Mouse (Mus musculus) forebrain, embryonic 16.5 days (tissue): ENCODE data around the gene Ston2. TPM values are rescaled to one million over a fixed set of nuclear protein-coding genes. Genes with fewer than 3 reads are reported as not detected.

ENCODE experiments used
- ATAC-seq: fragments of 200-750 bp; cut with Nextera tagmentation; 2 replicates; pipeline ENCODE4 v1.8.0; 2017; ENCODE audit warnings: mild to moderate bottlenecking, moderate library complexity
- H3K27ac ChIP-seq: fragments of 300-500 bp; sonication (generic); 2 replicates; pipeline ENCODE4 v1.5.1; 2014; ENCODE audit warnings: low read length, control low read depth
- H3K27me3 ChIP-seq: fragments of 300-500 bp; sonication (generic); replicated peaks from 2 replicates; pipeline ENCODE4 v1.6.1; 2014; ENCODE audit warnings: low read length; ENCODE audit not compliant: control insufficient read depth, insufficient read depth
- H3K36me3 ChIP-seq: fragments of 300-500 bp; sonication (generic); 2 replicates; pipeline ENCODE4 v1.6.1; 2014; ENCODE audit not compliant: control insufficient read depth, insufficient read depth
- H3K4me1 ChIP-seq: fragments of 300-500 bp; sonication (generic); replicated peaks from 2 replicates; pipeline ENCODE4 v1.6.1; 2014; ENCODE audit warnings: low read length; ENCODE audit not compliant: control insufficient read depth, insufficient read depth
- H3K4me2 ChIP-seq: fragments of 300-500 bp; sonication (generic); 2 replicates; pipeline ENCODE4 v1.6.1; 2014; ENCODE audit warnings: mild to moderate bottlenecking, low read length, control low read depth
- H3K4me3 ChIP-seq: fragments of 300-500 bp; sonication (generic); replicated peaks from 2 replicates; pipeline ENCODE4 v1.5.1; 2014; ENCODE audit warnings: mild to moderate bottlenecking, low read length, control low read depth
- H3K9ac ChIP-seq: fragments of 300-500 bp; sonication (generic); replicated peaks from 2 replicates; pipeline ENCODE4 v1.6.1; 2014; ENCODE audit warnings: low read depth, low read length, control low read depth
- H3K9me3 ChIP-seq: fragments of 300-500 bp; sonication (generic); 2 replicates; pipeline ENCODE4 v1.6.1; 2016; ENCODE audit warnings: low read length; ENCODE audit not compliant: control insufficient read depth
- WGBS: fragments of 180-500 bp; shearing (Covaris S2); extraction: QIAGEN DNeasy Blood & Tissue Kit; methylation state at CpG from one replicate; pipeline ENCODE4 v1.1.7; 2014; 5-methylcytosine and 5-hydroxymethylcytosine counted together
- polyA plus RNA-seq: library from polyadenylated mRNA; unstranded; fragments of >200 nt; fragmentation: Nextera tagmentation; extraction: Ambion mirVana; gene quantifications from 2 replicates; pipeline ENCODE4 v1.2.1, GENCODE M21; 2015

Gene Ston2
- polyA plus RNA-seq, 1 experiment from 2014 or later, result 6.4 TPM

- Histone ChIP-seq H3K9me3 (no peaks in the 10 kb centered on the region), H3K27me3 (no peaks in the 10 kb centered on the region), H3K4me1 (peaks cover 24% of the 10 kb centered on the region), H3K36me3 (no peaks in the 10 kb centered on the region), H3K4me2 (no peak overlapping the region), H3K9ac (no peak overlapping the region), H3K4me3 (no peak overlapping the region), H3K27ac (no peak overlapping the region)
- 56% methylated on average over 12 of the region's 12 CpGs for WGBS
- 0 out of 2 replicates have a peak, but pooled peaks have one; percentile 14 for ATAC-seq
These were observed 145.6 kb downstream of the Ston2 start for GRCm38 (mm10) chr12:91642426-91643093.

- Histone ChIP-seq H3K4me3 (peak overlapping the region; percentile 10), H3K9ac (peak overlapping the region; percentile 34), H3K36me3 (no peaks in the 10 kb centered on the region), H3K4me2 (peak overlapping the region; percentile 48), H3K27me3 (no peaks in the 10 kb centered on the region), H3K9me3 (no peaks in the 10 kb centered on the region), H3K27ac (peak overlapping the region; percentile 21; the same call in 1 of the 2 replicates), H3K4me1 (peaks cover 24% of the 10 kb centered on the region)
- WGBS, result 3% methylated on average over 13 of the region's 13 CpGs
- ATAC-seq, result peak; percentile 66
These were observed 146.5 kb downstream of the Ston2 start for GRCm38 (mm10) chr12:91641631-91642141.

GRCm38 (mm10) chr12:91641133-91641532 is 147.1 kb downstream of the Ston2 start:
- no peak overlapping the region; the same call in 1 of the 2 replicates for H3K4me3 ChIP-seq
- no peak overlapping the region for H3K27ac ChIP-seq
- H3K9ac ChIP-seq, result peak overlapping the region; percentile 34; the same call in 1 of the 2 replicates
- H3K4me1 ChIP-seq, result peaks cover 24% of the 10 kb centered on the region
- H3K36me3 ChIP-seq, result no peaks in the 10 kb centered on the region
- no peak for ATAC-seq
- no peaks in the 10 kb centered on the region for H3K9me3 ChIP-seq
- H3K27me3 ChIP-seq, result no peaks in the 10 kb centered on the region
- peak overlapping the region; percentile 48 for H3K4me2 ChIP-seq
- WGBS, result 40% methylated on average over 6 of the region's 7 CpGs

GRCm38 (mm10) chr12:91640712-91641111 is 147.5 kb downstream of the Ston2 start:
- no peak overlapping the region for H3K9ac ChIP-seq
- 0 out of 2 replicates have a peak, but pooled peaks have one; percentile 36 for ATAC-seq
- no peaks in the 10 kb centered on the region for H3K36me3 ChIP-seq
- peaks cover 24% of the 10 kb centered on the region for H3K4me1 ChIP-seq
- no peak overlapping the region for H3K4me3 ChIP-seq
- H3K9me3 ChIP-seq, result no peaks in the 10 kb centered on the region
- no peak overlapping the region for H3K4me2 ChIP-seq
- WGBS, result 49% methylated on average over 7 of the region's 7 CpGs
- H3K27ac ChIP-seq, result no peak overlapping the region
- no peaks in the 10 kb centered on the region for H3K27me3 ChIP-seq

DNA sequence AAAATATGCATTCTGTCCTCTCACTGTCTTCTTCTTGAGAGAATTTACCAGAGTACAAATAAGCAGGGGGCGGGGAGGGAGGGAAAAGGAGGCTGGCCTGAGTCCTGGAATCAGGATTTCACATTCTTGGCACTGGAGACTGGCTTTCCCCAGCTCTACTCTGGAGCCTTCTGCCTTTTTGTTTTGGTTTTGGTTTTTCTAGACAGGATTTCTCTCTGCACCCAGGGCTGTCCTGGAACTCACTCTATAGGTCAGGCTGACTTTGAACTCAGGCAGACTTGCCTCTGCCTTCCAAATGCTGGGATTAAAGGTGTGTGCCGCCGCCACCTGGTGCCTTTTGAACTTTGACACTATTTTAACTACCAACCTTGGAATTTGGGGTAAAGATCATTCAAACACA is 149.8 kb downstream of the Ston2 start:
- Histone ChIP-seq H3K4me2 (no peak overlapping the region), H3K27ac (no peak overlapping the region), H3K9me3 (no peaks in the 10 kb centered on the region), H3K27me3 (no peaks in the 10 kb centered on the region), H3K4me3 (no peak overlapping the region), H3K4me1 (peaks cover 21% of the 10 kb centered on the region), H3K36me3 (no peaks in the 10 kb centered on the region), H3K9ac (no peak overlapping the region)
- no peak for ATAC-seq
- WGBS, result 78% methylated on average over 3 of the region's 3 CpGs

DNA sequence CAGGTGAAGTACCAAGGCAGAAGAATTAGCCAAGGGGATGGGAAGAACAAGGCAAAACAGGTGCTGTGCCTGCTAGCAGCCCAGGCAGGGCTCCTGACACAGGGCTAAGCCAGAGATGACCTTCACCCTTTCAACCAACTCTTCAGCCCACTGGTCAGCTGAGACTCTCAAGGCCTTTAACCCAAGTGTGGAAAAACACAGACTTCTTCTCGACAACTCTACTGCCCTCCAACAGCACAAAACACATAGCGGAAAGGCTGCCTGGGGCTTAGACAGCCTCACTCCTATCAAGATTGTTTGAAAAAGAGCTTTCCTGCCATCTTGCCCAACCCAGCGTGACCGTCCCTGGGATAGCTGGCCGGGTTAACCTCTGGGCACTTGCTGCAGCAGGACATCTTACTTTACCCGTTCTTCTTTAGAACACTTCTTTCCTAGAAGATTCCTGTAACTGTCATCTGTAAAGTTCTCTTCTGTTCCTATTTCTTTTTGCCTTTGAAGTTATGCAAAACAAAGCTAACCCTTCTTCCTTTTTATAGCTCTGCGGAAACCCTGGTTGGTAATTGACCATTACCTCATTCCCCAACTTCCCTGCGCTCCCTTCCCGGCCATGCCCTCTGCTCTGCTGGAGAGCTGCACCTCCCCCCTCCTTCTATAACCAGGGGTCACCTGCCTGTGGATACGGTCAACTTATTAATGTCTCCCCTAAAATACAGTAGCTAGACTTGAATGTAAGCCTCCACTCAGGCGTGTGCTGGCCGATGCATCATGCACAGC is 150.9 kb downstream of the Ston2 start:
- H3K9ac ChIP-seq, result no peak overlapping the region
- ATAC-seq, result no peak
- no peak overlapping the region for H3K4me3 ChIP-seq
- H3K4me2 ChIP-seq, result no peak overlapping the region
- no peaks in the 10 kb centered on the region for H3K9me3 ChIP-seq
- whole genome bisulfite sequencing, result 80% methylated on average over 12 of the region's 12 CpGs
- no peaks in the 10 kb centered on the region for H3K27me3 ChIP-seq
- no peak overlapping the region for H3K27ac ChIP-seq
- H3K36me3 ChIP-seq, result no peaks in the 10 kb centered on the region
- peaks cover 13% of the 10 kb centered on the region for H3K4me1 ChIP-seq

DNA sequence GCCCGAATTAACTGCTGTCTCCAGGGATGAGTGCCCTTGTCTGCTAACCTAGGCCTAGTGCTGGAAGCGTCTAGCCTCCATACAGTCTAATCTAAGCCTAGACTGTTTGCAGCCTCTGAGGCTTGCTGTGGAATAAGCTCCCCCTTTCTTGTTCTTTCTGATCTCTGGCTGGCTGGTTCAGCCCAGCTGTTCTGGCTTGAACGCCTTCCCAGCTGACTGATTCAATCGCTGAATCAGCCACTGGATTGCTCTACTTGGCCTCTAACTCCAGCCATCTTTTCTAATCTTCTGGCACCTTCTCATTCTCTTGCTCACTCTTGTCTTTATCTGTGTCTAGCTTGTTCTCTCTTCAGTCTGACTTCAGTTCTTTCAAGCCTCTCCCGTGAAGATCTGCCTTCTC is 161.7 kb downstream of the Ston2 start:
- H3K4me3 ChIP-seq, result no peak overlapping the region
- WGBS, result 72% methylated on average over 5 of the region's 5 CpGs
- no peaks in the 10 kb centered on the region for H3K36me3 ChIP-seq
- no peaks in the 10 kb centered on the region for H3K9me3 ChIP-seq
- no peak for ATAC-seq
- H3K27ac ChIP-seq, result no peak overlapping the region
- H3K4me1 ChIP-seq, result no peaks in the 10 kb centered on the region
- H3K4me2 ChIP-seq, result no peak overlapping the region
- no peak overlapping the region for H3K9ac ChIP-seq
- H3K27me3 ChIP-seq, result no peaks in the 10 kb centered on the region

DNA sequence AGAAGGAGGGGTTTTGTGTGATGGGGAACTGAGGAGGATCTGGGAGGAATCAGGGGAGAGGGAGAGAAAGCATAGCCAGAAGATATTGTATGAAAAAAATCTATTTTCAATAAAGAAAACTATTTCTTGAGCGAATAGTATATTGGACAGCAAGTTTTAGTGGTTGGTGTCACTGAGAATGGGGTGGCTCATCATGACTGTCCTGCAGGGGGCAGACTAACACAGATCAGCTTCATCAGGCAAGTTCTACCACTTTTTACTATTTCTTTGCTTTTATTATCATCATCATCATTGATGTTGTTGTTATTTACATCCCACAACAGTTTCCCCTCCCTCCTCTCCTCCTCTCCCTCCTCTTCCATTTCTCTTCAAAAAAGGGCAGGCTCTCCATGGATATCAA is 163.2 kb downstream of the Ston2 start:
- WGBS, result 91% methylated on average over 1 of the region's 1 CpGs

GRCm38 (mm10) chr12:91609425-91609824 is 178.8 kb downstream of the Ston2 start:
- H3K9ac ChIP-seq, result no peak overlapping the region
- H3K9me3 ChIP-seq, result no peaks in the 10 kb centered on the region
- whole genome bisulfite sequencing, result 53% methylated on average over 5 of the region's 5 CpGs

More for the DNA sequence above, 163.2 kb downstream of the Ston2 start:
- no peak for ATAC-seq
- no peak overlapping the region for H3K9ac ChIP-seq
- no peaks in the 10 kb centered on the region for H3K36me3 ChIP-seq
- H3K4me3 ChIP-seq, result no peak overlapping the region
- no peaks in the 10 kb centered on the region for H3K4me1 ChIP-seq
- no peak overlapping the region for H3K27ac ChIP-seq
- no peak overlapping the region for H3K4me2 ChIP-seq
- no peaks in the 10 kb centered on the region for H3K9me3 ChIP-seq
- H3K27me3 ChIP-seq, result no peaks in the 10 kb centered on the region

More at GRCm38 (mm10) chr12:91609425-91609824, 178.8 kb downstream of the Ston2 start:
- Histone ChIP-seq H3K4me2 (no peak overlapping the region), H3K27ac (no peak overlapping the region), H3K4me3 (no peak overlapping the region), H3K27me3 (no peaks in the 10 kb centered on the region), H3K4me1 (no peaks in the 10 kb centered on the region), H3K36me3 (no peaks in the 10 kb centered on the region)
- ATAC-seq, result no peak
